Mouse (Mus musculus) heart, adult 2 months (tissue): ENCODE measurements around the gene Fkbp7.
A peak's percentile ranks its signal among the peaks of the same experiment; 100 is the strongest.

Experiments used
- CTCF ChIP-seq: fragments of 200-600 bp; IDR thresholded peaks from 2 replicates; pipeline ENCODE4 v1.8.1; 2022; ENCODE audit warnings: antibody characterized with exemption, mild to moderate bottlenecking, moderate library complexity
- EP300 ChIP-seq: fragments of 200-500 bp; IDR thresholded peaks from 2 replicates; pipeline ENCODE4 v1.6.1; 2011; ENCODE audit warnings: low read depth, low read length, control low read depth; ENCODE audit not compliant: insufficient read depth
- POLR2A ChIP-seq: fragments of 200-500 bp; IDR thresholded peaks from 2 replicates; pipeline ENCODE4 v1.6.1; 2011; ENCODE audit warnings: mild to moderate bottlenecking, low read depth, low read length, control low read depth; ENCODE audit not compliant: insufficient read depth

GRCm38 (mm10) chr2:76702188-76702587, 29.3 kb upstream of the Fkbp7 start:
- no peak for TF ChIP-seq CTCF
- peak; percentile 27; the same call in 1 of the 2 replicates for TF ChIP-seq EP300
- TF ChIP-seq POLR2A, result no peak
